Mouse (Mus musculus) liver, embryonic 12.5 days (tissue): ENCODE measurements at regions not wholly inside any gene's neighbourhood (a gene's known extent, or its start where the extent isn't known, plus 50 kb on each side); places are given as distances from the start of the nearest gene placed in this dataset.

ENCODE experiments used
- ATAC-seq: fragments of 200-750 bp; cut with Nextera tagmentation; 2 replicates; pipeline ENCODE4 v1.8.0; 2017; ENCODE audit warnings: moderate number of reproducible peaks, mild to moderate bottlenecking, moderate library complexity
- H3K27ac ChIP-seq: fragments of 300-500 bp; sonication (generic); 2 replicates; pipeline ENCODE4 v1.5.1; 2016; ENCODE audit warnings: mild to moderate bottlenecking
- H3K27me3 ChIP-seq: fragments of 300-500 bp; sonication (generic); replicated peaks from 2 replicates; pipeline ENCODE4 v1.6.1; 2016; ENCODE audit warnings: mild to moderate bottlenecking, moderate library complexity
- H3K36me3 ChIP-seq: fragments of 300-500 bp; sonication (generic); 2 replicates; pipeline ENCODE4 v1.6.1; 2016; ENCODE audit warnings: mild to moderate bottlenecking, moderate library complexity
- H3K4me1 ChIP-seq: fragments of 300-500 bp; sonication (generic); 2 replicates; pipeline ENCODE4 v1.6.1; 2016
- H3K4me2 ChIP-seq: fragments of 300-500 bp; sonication (generic); 2 replicates; pipeline ENCODE4 v1.6.1; 2016; ENCODE audit warnings: mild to moderate bottlenecking, moderate library complexity
- H3K4me3 ChIP-seq: fragments of 300-500 bp; sonication (generic); 2 replicates; pipeline ENCODE4 v1.5.1; 2016; ENCODE audit warnings: mild to moderate bottlenecking, moderate library complexity
- H3K9ac ChIP-seq: fragments of 300-500 bp; sonication (generic); 2 replicates; pipeline ENCODE4 v1.6.1; 2016; ENCODE audit warnings: mild to moderate bottlenecking, moderate library complexity
- H3K9me3 ChIP-seq: fragments of 300-500 bp; sonication (generic); replicated peaks from 2 replicates; pipeline ENCODE4 v1.6.1; 2016; ENCODE audit warnings: mild to moderate bottlenecking, moderate library complexity
- WGBS: fragments of 180-500 bp; shearing (Covaris S2); methylation state at CpG from one replicate; pipeline ENCODE4 v1.1.7; 2016; ENCODE audit not compliant: insufficient replicate concordance; 5-methylcytosine and 5-hydroxymethylcytosine counted together

GRCm38 (mm10) chr2:21908813-21909480 lies 318.4 kb upstream of the Myo3a start:
- Histone ChIP-seq H3K4me2 (peak overlapping the region; percentile 36; the same call in 1 of the 2 replicates), H3K27ac (no peak overlapping the region), H3K27me3 (no peaks in the 10 kb centered on the region), H3K9ac (no peak overlapping the region), H3K4me3 (no peak overlapping the region), H3K9me3 (no peaks in the 10 kb centered on the region), H3K36me3 (no peaks in the 10 kb centered on the region), H3K4me1 (no peaks in the 10 kb centered on the region)
- no peak for ATAC-seq
- 57% methylated on average over 7 of the region's 7 CpGs for WGBS

DNA sequence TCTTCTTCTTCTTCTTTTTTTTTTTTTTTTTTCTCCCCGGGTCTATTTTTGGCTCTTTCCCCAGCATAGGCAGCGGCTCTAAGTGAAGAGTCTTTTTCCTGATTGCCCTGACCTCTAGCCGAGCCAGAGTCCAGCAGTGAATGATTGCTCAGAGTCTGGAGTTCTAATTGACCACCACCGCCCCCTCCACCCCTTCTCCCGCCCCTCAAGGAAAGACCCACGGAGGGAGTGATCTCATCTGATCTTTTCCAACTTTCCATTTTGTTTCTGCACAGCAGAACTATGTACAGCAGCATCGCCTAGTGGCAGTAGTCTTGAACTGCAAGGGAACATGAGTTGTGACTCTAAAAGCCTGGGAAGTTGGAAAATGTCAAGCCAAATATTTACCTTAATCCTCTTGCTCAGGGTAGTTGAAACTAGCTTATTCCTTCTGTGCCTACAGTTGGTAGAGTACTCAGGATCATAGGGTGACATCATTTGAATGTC lies 317.8 kb upstream of the Myo3a start:
- 7% methylated on average over 7 of the region's 7 CpGs for WGBS

GRCm38 (mm10) chr2:21917804-21918690 lies 309.3 kb upstream of the Myo3a start:
- H3K9me3 ChIP-seq = no peaks in the 10 kb centered on the region
- no peaks in the 10 kb centered on the region for H3K4me1 ChIP-seq
- H3K9ac ChIP-seq = no peak overlapping the region
- H3K27me3 ChIP-seq = peaks cover 5% of the 10 kb centered on the region; the same call in 1 of the 2 replicates
- no peaks in the 10 kb centered on the region for H3K36me3 ChIP-seq
- ATAC-seq = no peak
- no peak overlapping the region for H3K27ac ChIP-seq
- WGBS = 32% methylated on average over 16 of the region's 16 CpGs
- 0 out of 2 replicates have a peak overlapping the region, but pooled peaks have one; percentile 5 for H3K4me2 ChIP-seq
- H3K4me3 ChIP-seq = no peak overlapping the region

More for the DNA sequence above, 317.8 kb upstream of the Myo3a start:
- no peaks in the 10 kb centered on the region for H3K9me3 ChIP-seq
- no peak overlapping the region for H3K27ac ChIP-seq
- no peaks in the 10 kb centered on the region for H3K4me1 ChIP-seq
- H3K4me3 ChIP-seq = no peak overlapping the region
- H3K36me3 ChIP-seq = no peaks in the 10 kb centered on the region
- ATAC-seq = no peak
- no peaks in the 10 kb centered on the region for H3K27me3 ChIP-seq
- peak overlapping the region; percentile 36; the same call in 1 of the 2 replicates for H3K4me2 ChIP-seq
- H3K9ac ChIP-seq = no peak overlapping the region

- H3K4me2 ChIP-seq = no peak overlapping the region
- no peaks in the 10 kb centered on the region for H3K36me3 ChIP-seq
- no peaks in the 10 kb centered on the region for H3K9me3 ChIP-seq
- ATAC-seq = no peak
- H3K9ac ChIP-seq = no peak overlapping the region
- 66% methylated on average over 2 of the region's 2 CpGs for WGBS
- no peaks in the 10 kb centered on the region for H3K4me1 ChIP-seq
- H3K27me3 ChIP-seq = peaks cover 5% of the 10 kb centered on the region; the same call in 1 of the 2 replicates
- H3K4me3 ChIP-seq = no peak overlapping the region
- H3K27ac ChIP-seq = no peak overlapping the region
Observed at GRCm38 (mm10) chr2:21919091-21919490, 308.2 kb upstream of the Myo3a start.

DNA sequence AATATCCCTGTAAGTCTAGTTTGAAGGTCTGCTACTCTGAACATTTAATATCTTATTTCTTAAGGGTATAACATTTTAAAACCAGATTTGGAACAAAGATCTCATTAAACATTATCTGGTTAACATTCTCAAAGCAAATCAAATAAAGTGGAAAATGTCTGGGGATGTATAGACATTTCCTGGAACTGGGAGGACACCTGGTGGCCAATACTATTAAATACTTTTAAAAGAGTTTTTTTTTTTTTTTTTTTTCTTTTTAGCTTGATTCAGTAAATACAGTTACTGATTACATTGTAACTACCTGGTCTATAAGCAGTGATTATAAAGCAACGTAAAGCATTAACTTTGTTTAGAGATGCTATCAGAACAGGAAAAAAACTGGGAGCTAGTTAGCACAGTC lies 299.6 kb upstream of the Myo3a start:
- Histone ChIP-seq H3K36me3 (no peaks in the 10 kb centered on the region), H3K4me2 (no peak overlapping the region), H3K4me3 (no peak overlapping the region), H3K27me3 (no peaks in the 10 kb centered on the region), H3K4me1 (no peaks in the 10 kb centered on the region), H3K27ac (no peak overlapping the region), H3K9me3 (no peaks in the 10 kb centered on the region), H3K9ac (no peak overlapping the region)
- WGBS = 39% methylated on average over 1 of the region's 1 CpGs
- ATAC-seq = no peak

- no peak for ATAC-seq
- Histone ChIP-seq H3K27me3 (no peaks in the 10 kb centered on the region), H3K27ac (no peak overlapping the region), H3K4me2 (no peak overlapping the region), H3K9ac (no peak overlapping the region), H3K4me1 (no peaks in the 10 kb centered on the region), H3K9me3 (no peaks in the 10 kb centered on the region), H3K4me3 (no peak overlapping the region), H3K36me3 (no peaks in the 10 kb centered on the region)
- WGBS = 84% methylated on average over 3 of the region's 3 CpGs
Observed at GRCm38 (mm10) chr2:21939993-21940392, 287.3 kb upstream of the Myo3a start.

- ATAC-seq = no peak
- Histone ChIP-seq H3K9me3 (no peaks in the 10 kb centered on the region), H3K4me2 (no peak overlapping the region), H3K27ac (no peak overlapping the region), H3K36me3 (no peaks in the 10 kb centered on the region), H3K4me3 (no peak overlapping the region), H3K9ac (no peak overlapping the region), H3K27me3 (no peaks in the 10 kb centered on the region), H3K4me1 (no peaks in the 10 kb centered on the region)
- 34% methylated on average over 4 of the region's 4 CpGs for WGBS
Observed at GRCm38 (mm10) chr2:21940797-21941487, 286.4 kb upstream of the Myo3a start.

DNA sequence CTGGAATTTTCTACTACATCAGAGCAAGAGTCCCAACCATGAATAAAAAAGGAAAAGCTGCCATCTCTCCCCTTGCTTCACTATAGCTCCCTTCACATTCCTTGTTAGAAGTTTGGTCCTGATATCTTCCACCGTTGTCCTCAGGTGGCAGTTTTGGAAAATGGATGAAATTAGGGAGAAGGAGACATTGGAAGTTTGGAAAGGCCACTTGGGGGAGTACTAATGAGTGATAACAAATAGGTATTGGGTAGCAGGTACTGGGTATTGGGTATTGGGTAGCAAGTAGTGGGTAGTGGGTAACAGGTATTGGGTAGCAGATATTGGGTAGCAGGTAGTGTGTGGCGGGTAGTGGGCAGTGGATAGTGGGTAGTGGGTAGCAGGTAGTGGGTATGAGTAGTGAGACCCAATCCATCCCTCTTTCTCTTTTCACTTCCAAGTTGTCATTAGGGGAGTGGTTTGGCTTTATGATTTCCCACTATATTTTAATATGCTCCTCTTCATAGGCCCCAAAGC lies 285.8 kb upstream of the Myo3a start:
- Histone ChIP-seq H3K27me3 (no peaks in the 10 kb centered on the region), H3K36me3 (no peaks in the 10 kb centered on the region), H3K4me1 (no peaks in the 10 kb centered on the region), H3K27ac (no peak overlapping the region), H3K9me3 (no peaks in the 10 kb centered on the region), H3K4me2 (no peak overlapping the region), H3K4me3 (no peak overlapping the region), H3K9ac (no peak overlapping the region)
- no peak for ATAC-seq
- 50% methylated on average over 2 of the region's 2 CpGs for WGBS

GRCm38 (mm10) chr2:21943676-21944075 lies 283.6 kb upstream of the Myo3a start:
- Histone ChIP-seq H3K27ac (no peak overlapping the region), H3K4me2 (no peak overlapping the region), H3K4me3 (no peak overlapping the region), H3K9me3 (no peaks in the 10 kb centered on the region), H3K9ac (no peak overlapping the region), H3K27me3 (no peaks in the 10 kb centered on the region), H3K4me1 (no peaks in the 10 kb centered on the region), H3K36me3 (no peaks in the 10 kb centered on the region)
- WGBS = 59% methylated on average over 2 of the region's 2 CpGs
- ATAC-seq = no peak

GRCm38 (mm10) chr2:21946484-21946883 lies 280.8 kb upstream of the Myo3a start:
- Histone ChIP-seq H3K4me1 (no peaks in the 10 kb centered on the region), H3K27ac (no peak overlapping the region), H3K4me3 (no peak overlapping the region), H3K36me3 (no peaks in the 10 kb centered on the region), H3K4me2 (no peak overlapping the region), H3K9me3 (no peaks in the 10 kb centered on the region), H3K9ac (no peak overlapping the region), H3K27me3 (no peaks in the 10 kb centered on the region)
- ATAC-seq = no peak
- WGBS = 69% methylated on average over 2 of the region's 2 CpGs

DNA sequence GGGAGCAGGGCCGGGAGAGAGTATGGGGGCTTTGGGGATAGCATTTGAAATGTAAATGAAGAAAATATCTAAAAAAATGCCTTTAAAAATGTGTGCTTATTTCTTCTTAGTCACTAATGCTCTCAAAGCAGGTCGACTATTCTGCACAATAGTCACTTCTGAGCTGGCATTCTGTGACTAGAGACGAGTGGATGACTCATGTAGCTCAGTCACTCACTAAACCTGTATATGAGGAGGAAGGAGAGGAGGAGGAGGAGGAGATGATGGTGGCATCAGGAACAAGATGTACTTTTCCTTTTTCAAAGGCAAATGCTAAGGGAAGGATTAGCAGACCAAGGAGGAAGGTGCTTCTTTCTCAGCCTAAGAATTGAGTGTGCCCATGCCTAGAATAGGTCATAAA lies 276.0 kb upstream of the Myo3a start:
- Histone ChIP-seq H3K9ac (no peak overlapping the region), H3K4me1 (no peaks in the 10 kb centered on the region), H3K9me3 (no peaks in the 10 kb centered on the region), H3K4me2 (no peak overlapping the region), H3K36me3 (no peaks in the 10 kb centered on the region), H3K4me3 (no peak overlapping the region), H3K27me3 (no peaks in the 10 kb centered on the region), H3K27ac (no peak overlapping the region)
- ATAC-seq = no peak
- WGBS = 49% methylated on average over 3 of the region's 3 CpGs
